Mouse (Mus musculus) frontal cortex, postnatal 25 days (tissue): ENCODE measurements around the gene Sbk1.

Experiments used
- DNase-seq, 2 experiments: peaks; one replicate each; pipeline ENCODE4 v3.0.0; 2022; ENCODE audit warnings: low spot score in 2 of 2

Gene Sbk1

GRCm38 (mm10) chr7:126271712-126272683 is at the start of gene Sbk1:
Gene Sbk1 (plus strand): TSS chr7:126272619.
- DNase-seq: peak; percentile 79 to 83

GRCm38 (mm10) chr7:126222753-126223152 is 49.7 kb upstream of the Sbk1 start:
- DNase-seq: no peak

- no peak for DNase-seq
These were observed 46.3 kb upstream of the Sbk1 start for GRCm38 (mm10) chr7:126226136-126226535.

- DNase-seq: no peak
These were observed 41.9 kb upstream of the Sbk1 start for GRCm38 (mm10) chr7:126230357-126231148.

GRCm38 (mm10) chr7:126232345-126233071 is 39.9 kb upstream of the Sbk1 start:
- no peak for DNase-seq

GRCm38 (mm10) chr7:126234611-126235010 is 37.8 kb upstream of the Sbk1 start:
- no peak for DNase-seq

- DNase-seq: no peak
These were observed 36.2 kb upstream of the Sbk1 start for GRCm38 (mm10) chr7:126236083-126236793.

- DNase-seq: no peak
These were observed 35.6 kb upstream of the Sbk1 start for GRCm38 (mm10) chr7:126236794-126237192.

GRCm38 (mm10) chr7:126240814-126241360 is 31.5 kb upstream of the Sbk1 start:
- DNase-seq: no peak

GRCm38 (mm10) chr7:126244168-126244750 is 28.2 kb upstream of the Sbk1 start:
- DNase-seq: no peak

- DNase-seq: no peak
These were observed 24.3 kb upstream of the Sbk1 start for GRCm38 (mm10) chr7:126248088-126248487.

GRCm38 (mm10) chr7:126248641-126249141 is 23.7 kb upstream of the Sbk1 start:
- DNase-seq: no peak

GRCm38 (mm10) chr7:126249146-126249545 is 23.3 kb upstream of the Sbk1 start:
- DNase-seq: no peak

- no peak for DNase-seq
These were observed 22.4 kb upstream of the Sbk1 start for GRCm38 (mm10) chr7:126249986-126250385.

- DNase-seq: no peak
These were observed 21.9 kb upstream of the Sbk1 start for GRCm38 (mm10) chr7:126250481-126250880.

GRCm38 (mm10) chr7:126251698-126252097 is 20.7 kb upstream of the Sbk1 start:
- DNase-seq: no peak

- no peak for DNase-seq
These were observed 20.2 kb upstream of the Sbk1 start for GRCm38 (mm10) chr7:126252230-126252629.

- DNase-seq: peak; percentile 62 to 67
These were observed 11.9 kb upstream of the Sbk1 start for GRCm38 (mm10) chr7:126260280-126261210.

- no peak for DNase-seq
These were observed 10.6 kb upstream of the Sbk1 start for GRCm38 (mm10) chr7:126261823-126262222.
